Mouse (Mus musculus): ENCODE results near the gene Olfr543.

DNA sequence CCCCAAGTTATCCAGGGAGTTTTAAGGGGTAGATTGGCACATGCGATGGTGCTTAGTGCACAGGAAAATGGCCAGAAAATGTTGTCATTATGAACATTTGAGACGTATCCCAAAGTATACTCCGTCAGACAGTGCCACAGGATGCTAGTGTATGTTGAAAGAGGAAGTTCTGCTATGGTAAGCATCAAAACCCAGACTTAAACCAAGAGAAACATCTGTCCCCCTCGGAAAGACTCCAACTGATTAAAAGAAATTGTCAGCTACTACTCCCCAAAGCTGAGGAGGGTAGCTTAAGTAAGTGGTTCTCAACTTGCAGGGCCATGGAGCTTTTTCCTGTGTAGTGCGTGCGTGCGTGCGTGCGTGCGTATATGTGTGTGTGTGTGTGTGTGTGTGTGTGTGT is 30.4 kb upstream of the Olfr543 start:
- TF ChIP-seq CTCF (IDR thresholded peaks at IDR 0.05): no peak
- no peak for TF ChIP-seq EP300 (IDR thresholded peaks at IDR 0.05)
